Mouse (Mus musculus): ENCODE data around the gene Surf6. TPM values are rescaled to one million over a fixed set of nuclear protein-coding genes. Genes with fewer than 3 reads are reported as not detected.

Gene Surf6
- 3.7 and 4.1 TPM in 2 replicates for polyA plus RNA-seq (2012; rRNA removed; ENCODE audit: low replicate concordance)

DNA sequence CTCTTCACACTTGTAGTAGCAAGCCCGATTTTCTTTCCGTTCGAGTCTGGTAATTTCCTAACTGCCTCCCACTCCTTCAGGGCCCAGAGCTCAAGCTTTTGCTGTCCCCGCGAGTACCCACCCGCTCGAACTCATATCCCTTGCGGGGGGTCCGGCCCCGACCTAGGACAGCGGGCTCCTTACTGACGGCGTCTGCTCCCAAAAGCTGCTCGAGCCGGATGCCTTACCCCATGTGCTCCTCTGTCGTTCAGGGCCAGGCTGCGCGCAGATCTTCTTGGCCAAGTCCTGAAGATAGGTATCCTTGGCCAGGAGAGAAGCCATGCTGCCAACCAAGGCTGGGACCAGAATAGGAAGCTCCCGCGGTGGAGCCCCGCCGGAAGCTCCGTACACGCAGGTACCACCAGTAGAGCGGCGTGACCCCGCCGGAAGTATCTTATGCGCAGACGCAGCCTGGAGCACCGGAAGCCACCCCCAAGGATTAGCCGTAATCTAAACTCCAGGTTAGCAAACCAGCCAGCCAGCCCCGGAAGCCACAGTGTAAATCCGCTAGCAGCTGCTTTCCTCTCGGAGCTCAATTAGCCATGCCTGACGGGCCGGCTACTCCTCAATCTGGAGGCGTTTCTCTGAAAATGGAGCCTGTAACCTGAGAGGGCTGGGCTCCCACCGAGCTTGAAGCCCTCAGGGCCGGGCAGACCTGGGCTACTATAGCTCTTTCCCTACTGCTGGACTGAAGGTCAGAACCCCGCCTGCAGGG, at the start of gene Surf6:
Gene Surf6, minus strand, starts transcription at position 413 of the 754 bp plus-strand sequence.

GRCm38 (mm10) chr2:26933304-26934055, 30.8 kb upstream of the Surf6 start, which contains the start of the genes Surf4 and Stkld1:
Gene Surf4 (minus strand): TSS chr2:26933928.
Gene Stkld1 (plus strand): TSS chr2:26934047.

DNA sequence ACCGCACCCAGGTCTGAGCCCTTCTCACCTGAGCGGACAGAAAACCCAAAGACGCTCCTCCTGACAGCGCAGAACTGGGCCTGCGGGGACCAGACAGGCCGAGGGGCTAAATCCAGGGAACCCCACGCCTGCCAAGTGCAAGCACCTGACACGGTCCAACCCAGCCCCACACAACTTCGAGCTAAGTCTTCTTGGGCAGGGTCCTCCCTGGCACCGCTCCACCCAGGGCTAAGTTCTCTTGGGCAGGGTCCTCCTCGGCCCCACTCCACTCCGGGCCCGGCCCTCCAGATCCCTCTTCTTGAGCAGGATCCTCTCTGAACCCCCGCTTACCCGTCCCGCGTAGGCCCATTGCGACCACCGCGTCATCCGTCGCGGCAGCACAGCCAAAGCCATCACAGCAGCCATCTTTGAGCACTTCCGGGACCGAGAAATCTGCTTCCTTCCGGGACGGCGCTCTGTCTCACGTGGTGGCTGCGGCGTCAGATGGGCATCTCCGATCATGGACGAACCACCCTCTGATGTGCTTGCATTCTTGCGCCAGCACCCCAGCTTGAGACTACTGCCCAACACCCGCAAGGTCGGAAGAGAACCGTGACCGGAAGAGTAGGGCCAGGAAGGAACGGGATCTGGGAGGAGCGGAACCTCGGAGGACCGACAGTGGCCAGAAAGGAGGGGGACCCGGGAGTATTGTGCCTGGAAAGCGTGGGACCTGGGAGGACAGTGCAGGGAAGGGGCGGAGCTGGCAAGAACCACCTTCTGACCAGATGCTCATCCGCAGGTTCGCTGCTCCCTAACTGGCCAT, 13.4 kb upstream of the Surf6 start, which contains the start of the genes Surf2 and Surf1:
Gene Surf2, plus strand, starts transcription at position 441 of the 802 bp plus-strand sequence.
Gene Surf1, minus strand, starts transcription at position 604 of the 802 bp plus-strand sequence.

GRCm38 (mm10) chr2:26910124-26910993, 7.7 kb upstream of the Surf6 start, which contains the start of the genes Med22 and Rpl7a:
Gene Med22 (minus strand): TSS chr2:26910677.
Gene Rpl7a (plus strand): TSS chr2:26910764.

DNA sequence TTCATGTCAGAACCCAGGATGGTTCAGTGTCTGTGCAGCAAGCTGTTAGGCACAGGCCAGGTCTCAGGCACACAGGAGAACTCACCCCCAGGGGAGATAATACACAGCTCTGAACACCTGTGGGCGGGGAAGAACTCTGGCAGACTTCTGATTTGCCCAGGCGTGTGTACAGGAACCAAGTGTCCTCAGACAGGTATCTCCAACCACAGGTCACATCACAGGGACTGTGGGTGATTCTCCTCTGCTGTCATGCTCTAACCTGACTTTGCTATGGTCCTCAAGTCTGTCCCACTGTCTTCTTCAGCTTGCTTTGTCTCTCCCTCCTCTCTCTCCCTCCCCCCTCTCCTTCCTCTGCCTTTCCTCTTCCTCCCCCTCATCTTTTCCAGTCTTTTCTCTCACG, 37.8 kb downstream of the Surf6 start, which contains the start of gene Abo:
Gene Abo, minus strand, starts transcription at position 101 of the 400 bp plus-strand sequence.

Other genes with a start within 250 kb of the Surf6 start
- gene Lcn4, start 231.6 kb downstream of the Surf6 start, polyA plus RNA-seq (2012; rRNA removed; ENCODE audit: low replicate concordance): not detected in 2 replicates
- 0.25 TPM in 1 of 2 replicates, not detected in the other for gene Abo, start 37.9 kb downstream of the Surf6 start, polyA plus RNA-seq (2012; rRNA removed; ENCODE audit: low replicate concordance)
- gene Med22, start 7.8 kb upstream of the Surf6 start, polyA plus RNA-seq (2012; rRNA removed; ENCODE audit: low replicate concordance): 15.3 and 19.8 TPM in 2 replicates
- gene Rpl7a, start 7.9 kb upstream of the Surf6 start, polyA plus RNA-seq (2012; rRNA removed; ENCODE audit: low replicate concordance): 327 and 343 TPM in 2 replicates
- 6.3 and 12.5 TPM in 2 replicates for gene Surf2, start 13.5 kb upstream of the Surf6 start, polyA plus RNA-seq (2012; rRNA removed; ENCODE audit: low replicate concordance)
- gene Surf1, start 13.7 kb upstream of the Surf6 start, polyA plus RNA-seq (2012; rRNA removed; ENCODE audit: low replicate concordance): 39.2 and 46.7 TPM in 2 replicates
- 437 and 918 TPM in 2 replicates for gene Surf4, start 31.0 kb upstream of the Surf6 start, polyA plus RNA-seq (2012; rRNA removed; ENCODE audit: low replicate concordance)
- 0.30 TPM in 1 of 2 replicates, not detected in the other for gene Stkld1, start 31.2 kb upstream of the Surf6 start, polyA plus RNA-seq (2012; rRNA removed; ENCODE audit: low replicate concordance)
- gene Rexo4, start 61.5 kb upstream of the Surf6 start, polyA plus RNA-seq (2012; rRNA removed; ENCODE audit: low replicate concordance): 8.7 and 12.4 TPM in 2 replicates
- gene Adamts13, start 70.5 kb upstream of the Surf6 start, polyA plus RNA-seq (2012; rRNA removed; ENCODE audit: low replicate concordance): 1.6 TPM in 2 replicates
- gene Cacfd1, start 107.0 kb upstream of the Surf6 start, polyA plus RNA-seq (2012; rRNA removed; ENCODE audit: low replicate concordance): 59.9 and 66.7 TPM in 2 replicates
- 4.0 and 8.3 TPM in 2 replicates for gene Slc2a6, start 125.1 kb upstream of the Surf6 start, polyA plus RNA-seq (2012; rRNA removed; ENCODE audit: low replicate concordance)
- gene Mymk, start 169.3 kb upstream of the Surf6 start, polyA plus RNA-seq (2012; rRNA removed; ENCODE audit: low replicate concordance): 0.11 TPM in 1 of 2 replicates, not detected in the other
- gene Adamtsl2, start 176.5 kb upstream of the Surf6 start, polyA plus RNA-seq (2012; rRNA removed; ENCODE audit: low replicate concordance): 1.5 and 2.0 TPM in 2 replicates
- 0.07 TPM in 1 of 2 replicates, not detected in the other for gene Fam163b, start 239.6 kb upstream of the Surf6 start, polyA plus RNA-seq (2012; rRNA removed; ENCODE audit: low replicate concordance)